Mouse (Mus musculus): ENCODE results near the gene Ncor2.

Gene Ncor2

GRCm38 (mm10) chr5:125127920-125128319, 51.1 kb downstream of the Ncor2 start:
- DNase-seq (ENCODE audit: low spot score in 2 of 2), result no peak

- no peak for DNase-seq (ENCODE audit: low spot score in 2 of 2)
Measured at GRCm38 (mm10) chr5:125127426-125127825, 51.6 kb downstream of the Ncor2 start.

GRCm38 (mm10) chr5:125125966-125126464, 53.0 kb downstream of the Ncor2 start:
- DNase-seq (ENCODE audit: low spot score in 2 of 2), result no peak

DNA sequence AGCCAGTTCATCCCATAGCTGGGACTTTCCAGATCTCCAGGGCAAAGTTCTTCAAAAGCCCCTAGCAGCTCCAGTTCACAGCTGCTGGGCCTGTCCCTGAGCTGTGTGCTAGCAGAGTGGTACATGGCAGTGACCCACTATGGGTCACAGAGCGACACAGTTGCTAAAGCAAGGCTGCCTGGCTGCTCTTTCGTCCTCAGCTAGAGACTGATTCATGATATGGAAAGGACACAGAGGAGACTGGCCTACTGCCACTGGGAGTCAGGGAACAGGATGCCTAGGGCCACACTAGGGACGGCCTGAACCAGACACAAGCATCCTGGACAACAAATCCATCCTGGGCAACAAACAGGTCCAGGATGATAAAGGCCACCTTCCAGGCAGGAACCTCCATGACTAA, 53.8 kb downstream of the Ncor2 start:
- no peak for DNase-seq (ENCODE audit: low spot score in 2 of 2)

GRCm38 (mm10) chr5:125124002-125124401, 55.0 kb downstream of the Ncor2 start:
- DNase-seq (ENCODE audit: low spot score in 2 of 2), result no peak

GRCm38 (mm10) chr5:125123206-125123605, 55.8 kb downstream of the Ncor2 start:
- no peak for DNase-seq (ENCODE audit: low spot score in 2 of 2)

DNA sequence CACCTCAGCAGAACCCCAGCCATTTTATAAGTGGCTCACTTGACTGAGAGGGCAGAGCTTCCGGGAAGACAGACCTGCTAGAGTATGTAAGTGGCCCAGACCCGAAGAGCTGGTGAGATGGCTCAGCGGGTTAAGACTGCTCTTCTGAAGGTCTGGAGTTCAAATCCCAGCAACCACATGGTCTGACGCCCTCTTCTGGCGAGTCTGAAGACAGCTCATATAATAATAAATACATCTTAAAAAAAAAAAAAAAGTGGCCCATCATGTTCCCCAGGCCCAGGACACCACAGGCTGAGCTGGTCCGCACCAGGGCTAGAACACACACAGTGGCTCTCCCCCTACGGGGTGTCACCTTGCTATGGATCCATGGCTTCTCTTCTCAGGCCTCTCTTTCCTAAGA, 56.5 kb downstream of the Ncor2 start:
- DNase-seq (ENCODE audit: low spot score in 2 of 2), result no peak

DNA sequence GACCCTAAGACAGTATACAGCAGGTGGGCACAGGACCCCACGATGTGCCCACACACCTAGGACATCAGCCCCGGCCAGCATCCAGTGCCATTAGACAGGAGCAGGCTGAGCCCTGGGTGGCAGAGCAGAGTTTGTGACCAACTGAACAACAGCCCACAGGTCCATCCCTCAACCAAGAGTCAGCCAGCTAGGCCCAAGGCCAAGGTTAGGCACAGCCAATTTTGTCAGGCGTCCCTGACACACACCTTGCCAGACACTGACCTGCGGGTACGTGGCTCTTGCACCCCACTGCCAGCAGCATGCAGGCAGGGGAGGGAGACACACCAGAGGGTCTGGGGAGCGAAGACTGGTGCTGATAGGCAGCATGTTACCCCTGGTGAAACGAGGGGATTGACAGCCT, 57.0 kb downstream of the Ncor2 start:
- DNase-seq (ENCODE audit: low spot score in 2 of 2), result no peak

GRCm38 (mm10) chr5:125120517-125121303, 58.3 kb downstream of the Ncor2 start:
- DNase-seq (ENCODE audit: low spot score in 2 of 2), result no peak

- DNase-seq (ENCODE audit: low spot score in 2 of 2), result no peak
Measured at GRCm38 (mm10) chr5:125117238-125117637, 61.8 kb downstream of the Ncor2 start.

- DNase-seq (ENCODE audit: low spot score in 2 of 2), result peak in 1 of 2 experiments; percentile 67
Measured at GRCm38 (mm10) chr5:125113029-125113428, 66.0 kb downstream of the Ncor2 start.

GRCm38 (mm10) chr5:125112588-125112987, 66.4 kb downstream of the Ncor2 start:
- no peak for DNase-seq (ENCODE audit: low spot score in 2 of 2)

- DNase-seq (ENCODE audit: low spot score in 2 of 2), result peak; percentile 49 to 59
Measured at GRCm38 (mm10) chr5:125111137-125111536, 67.9 kb downstream of the Ncor2 start.

DNA sequence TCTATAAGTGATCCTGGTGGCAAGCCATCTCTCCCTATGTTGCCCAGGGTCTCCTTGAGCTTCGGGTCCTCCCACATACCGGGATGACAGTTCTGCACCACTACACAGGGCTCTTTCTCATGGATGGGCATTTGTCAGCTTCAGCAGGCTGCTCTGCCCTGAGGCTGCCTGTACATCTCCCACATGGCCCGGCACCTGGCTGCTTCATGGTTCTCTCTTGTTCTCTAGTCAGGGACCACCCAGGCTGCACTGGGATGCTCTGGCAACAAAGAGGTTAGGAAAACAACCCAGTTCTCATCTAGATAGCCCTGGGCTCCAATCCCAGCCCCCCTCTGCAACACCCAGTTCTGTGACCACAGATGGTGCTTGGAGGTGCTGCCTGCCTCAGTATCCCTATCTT, 68.3 kb downstream of the Ncor2 start:
- DNase-seq (ENCODE audit: low spot score in 2 of 2), result peak in 1 of 2 experiments; percentile 42

DNA sequence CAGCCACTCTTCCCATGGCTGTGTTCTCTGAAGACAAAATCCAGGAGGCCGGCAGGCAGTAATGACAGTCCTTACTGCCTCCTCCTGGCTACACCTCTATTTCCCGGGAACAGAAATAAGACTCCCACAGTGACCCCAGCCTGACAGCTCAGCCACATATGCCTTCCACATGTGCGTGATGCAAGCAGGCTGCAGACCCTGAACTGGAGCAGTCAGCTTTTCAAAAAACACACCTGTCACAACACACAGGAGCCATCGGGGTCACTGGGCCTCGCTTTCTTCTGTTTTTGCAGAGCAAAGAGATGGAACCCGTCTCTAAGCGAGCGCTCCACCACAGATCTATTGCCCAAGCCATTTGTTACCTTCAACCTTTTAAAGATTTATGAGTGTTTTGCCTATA, 68.8 kb downstream of the Ncor2 start:
- DNase-seq (ENCODE audit: low spot score in 2 of 2), result no peak

- peak; percentile 49 to 75 for DNase-seq (ENCODE audit: low spot score in 2 of 2)
Measured at GRCm38 (mm10) chr5:125107011-125107651, 71.9 kb downstream of the Ncor2 start.

GRCm38 (mm10) chr5:125106191-125106590, 72.8 kb downstream of the Ncor2 start:
- no peak for DNase-seq (ENCODE audit: low spot score in 2 of 2)

GRCm38 (mm10) chr5:125104841-125105240, 74.2 kb downstream of the Ncor2 start:
- no peak for DNase-seq (ENCODE audit: low spot score in 2 of 2)

GRCm38 (mm10) chr5:125103396-125103795, 75.6 kb downstream of the Ncor2 start:
- DNase-seq (ENCODE audit: low spot score in 2 of 2), result no peak

GRCm38 (mm10) chr5:125102907-125103306, 76.1 kb downstream of the Ncor2 start:
- DNase-seq (ENCODE audit: low spot score in 2 of 2), result peak; percentile 59 to 84

DNA sequence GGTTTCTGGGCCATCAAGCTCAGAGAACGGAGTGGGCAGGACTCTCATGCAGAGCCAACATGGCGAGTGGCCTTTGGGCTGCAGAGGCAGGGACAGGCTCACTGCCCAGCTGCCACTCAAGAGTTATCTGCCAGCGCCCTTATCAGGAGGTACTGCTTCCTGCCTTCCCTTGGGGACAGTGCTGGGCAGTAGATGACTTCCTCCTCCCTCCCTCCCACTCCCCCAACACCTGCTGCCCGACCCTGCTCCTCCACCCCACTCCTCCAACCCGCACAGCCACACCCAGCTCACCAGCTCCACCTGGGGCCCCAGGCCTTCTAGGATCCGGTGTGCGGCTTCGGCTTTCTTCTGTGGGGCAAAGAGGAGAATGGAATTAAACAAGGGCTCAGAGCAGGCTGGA, 76.7 kb downstream of the Ncor2 start:
- DNase-seq (ENCODE audit: low spot score in 2 of 2), result no peak

GRCm38 (mm10) chr5:125099785-125100350, 79.2 kb downstream of the Ncor2 start:
- no peak for DNase-seq (ENCODE audit: low spot score in 2 of 2)

DNA sequence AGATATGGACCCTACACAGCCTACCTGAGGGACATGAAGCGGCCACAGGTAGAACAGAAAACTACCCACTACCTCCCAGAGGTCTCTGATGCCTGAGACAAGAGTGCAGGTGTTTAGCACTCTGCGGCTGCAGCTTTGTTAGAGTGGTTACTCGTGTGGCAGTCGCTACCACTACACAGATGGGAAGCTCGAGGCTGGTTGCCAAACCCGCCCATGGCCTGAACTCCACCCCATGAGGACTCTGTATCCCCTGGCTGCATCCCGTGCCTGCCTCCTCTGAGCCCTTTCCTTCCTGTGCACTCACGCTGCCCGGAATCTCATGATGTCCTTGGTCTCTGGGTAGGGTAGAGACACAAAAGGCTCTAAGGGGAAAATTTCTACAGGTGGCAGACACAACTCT, 80.3 kb downstream of the Ncor2 start:
- DNase-seq (ENCODE audit: low spot score in 2 of 2), result no peak

Measured in cerebellum, postnatal 4 days (tissue).